Mouse (Mus musculus): ENCODE results near the gene Mcu. TPM values are rescaled to one million over a fixed set of nuclear protein-coding genes. Genes with fewer than 3 reads are reported as not detected.

The Mcu gene
- polyA plus RNA-seq, 1 experiment from 2014 or later: 24.7 TPM

DNA sequence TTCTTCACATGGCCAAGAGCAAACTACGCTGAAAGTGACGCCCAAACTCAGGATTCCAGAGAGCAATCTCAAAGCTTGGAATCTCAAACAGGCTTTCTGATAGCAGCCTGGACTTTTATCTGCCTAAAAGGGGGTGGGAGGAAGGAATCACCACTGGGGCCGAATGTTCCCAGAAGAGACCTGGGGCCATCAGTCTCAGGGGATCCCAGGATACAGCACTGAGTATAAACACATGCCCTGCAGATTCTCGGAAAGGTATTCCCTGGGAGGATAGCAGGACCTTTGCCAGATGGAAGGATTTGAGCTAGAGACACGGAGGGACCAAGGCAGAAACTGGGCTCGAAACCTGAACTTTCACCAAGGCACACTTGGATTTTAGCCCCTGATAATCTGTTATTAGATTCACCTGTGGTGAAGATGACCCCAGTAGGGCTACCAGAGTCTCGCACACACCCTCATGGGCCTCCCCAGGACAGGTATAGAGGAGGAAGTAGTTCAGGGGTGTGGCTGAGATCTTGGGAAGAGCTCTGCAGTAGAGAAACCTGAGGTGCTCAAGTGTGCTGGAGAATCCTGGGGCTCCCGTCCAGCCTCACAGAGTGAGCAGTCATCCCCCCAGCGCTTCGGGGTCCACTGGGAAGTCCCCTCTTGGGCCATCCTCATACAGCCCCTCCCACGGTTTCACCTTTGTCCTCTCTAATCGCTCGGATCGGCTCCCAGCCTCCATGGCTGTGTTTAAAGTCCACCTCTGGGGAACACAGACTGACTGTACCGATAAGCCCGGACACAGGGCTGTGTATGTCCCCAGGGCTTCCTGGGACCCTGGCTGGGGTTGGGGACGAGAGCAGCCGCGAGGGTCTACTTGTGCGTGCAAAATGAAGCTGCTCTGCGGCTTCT is 213.3 kb downstream of the Mcu start, which contains the start of gene Pla2g12b:
TSS of gene Pla2g12b (plus strand) at position 762 of the 894 bp plus-strand sequence.
- DNase-seq (ENCODE audit: low spot score) (no peak), ATAC-seq (ENCODE audit: low FRiP score) (no peak)
- Histone ChIP-seq H3K4me3 (ENCODE audit: low read depth, low read length) (no peak within 1 kb of the TSS), H3K9ac (ENCODE audit: low read depth, low read length) (no peak within 1 kb of the TSS), H3K27ac (ENCODE audit: low read depth, low read length) (no peak within 1 kb of the TSS), H3K36me3 (ENCODE audit: control insufficient read depth, insufficient read depth, low read length) (no peaks in the 10 kb centered on the region), H3K9me3 (ENCODE audit: control insufficient read depth, low read length) (no peaks in the 10 kb centered on the region), H3K27me3 (ENCODE audit: control insufficient read depth, insufficient read depth, low read length) (no peaks in the 10 kb centered on the region), H3K4me1 (replicated peaks; ENCODE audit: control insufficient read depth, insufficient read depth, low read length) (no peaks in the 10 kb centered on the region), H3K4me2 (replicated peaks; ENCODE audit: low read depth, low read length) (no peak within 1 kb of the TSS)
- WGBS: 76% methylated on average over 21 of the region's 21 CpGs

Other genes with a start within 250 kb of the Mcu start
- 3.9 and 4.6 TPM in 2 replicates for gene Gm10273, start 221.1 kb downstream of the Mcu start, polyA plus RNA-seq (2014; fragmentation: Nextera tagmentation; extraction: Ambion mirVana)
- 0.18 and 0.22 TPM in 2 replicates for gene Pla2g12b, start 213.0 kb downstream of the Mcu start, polyA plus RNA-seq (2014; fragmentation: Nextera tagmentation; extraction: Ambion mirVana)
- gene Oit3, start 174.9 kb downstream of the Mcu start, polyA plus RNA-seq (2014; fragmentation: Nextera tagmentation; extraction: Ambion mirVana): 0.28 and 0.95 TPM in 2 replicates
- not detected in 2 replicates for gene Gm10322, start 629 bp downstream of the Mcu start, polyA plus RNA-seq (2014; fragmentation: Nextera tagmentation; extraction: Ambion mirVana)
- gene Micu1, start 85.8 kb upstream of the Mcu start, polyA plus RNA-seq (2014; fragmentation: Nextera tagmentation; extraction: Ambion mirVana): 60.4 and 69.0 TPM in 2 replicates